Mouse (Mus musculus) liver (tissue): ENCODE data around the gene Rd3l.
A peak's percentile ranks its signal among the peaks of the same experiment; 100 is the strongest.
"Not testable (repeated sequence)": the region's sequence is repeated elsewhere in the genome, so short reads cannot be mapped to it uniquely, and the experiment has no call there.

Experiments used
- DNase-seq: peaks from one replicate; pipeline ENCODE4 v3.0.0-alpha.2; 2020; ENCODE audit warnings: mixed read lengths

Gene Rd3l

DNA sequence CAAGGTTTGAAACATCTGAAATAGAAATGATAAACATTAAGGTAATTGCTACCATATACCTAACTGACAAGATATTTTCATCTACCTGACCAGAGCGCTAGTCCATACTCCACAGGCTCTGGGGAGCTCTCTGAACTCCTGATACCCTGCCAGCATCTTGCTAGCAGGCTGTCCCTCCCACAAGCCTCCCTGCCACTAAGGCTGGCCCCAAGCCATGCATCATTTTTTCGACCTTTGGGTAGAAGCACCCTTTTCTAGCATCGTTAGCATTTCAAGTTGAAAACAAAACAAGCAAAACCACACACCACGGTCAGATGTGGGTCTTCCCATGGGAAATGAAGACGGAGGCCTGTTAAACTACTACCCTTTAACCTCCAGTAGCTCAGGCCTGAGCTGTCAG lies 17.8 kb downstream of the Rd3l start:
- DNase-seq = no peak

DNA sequence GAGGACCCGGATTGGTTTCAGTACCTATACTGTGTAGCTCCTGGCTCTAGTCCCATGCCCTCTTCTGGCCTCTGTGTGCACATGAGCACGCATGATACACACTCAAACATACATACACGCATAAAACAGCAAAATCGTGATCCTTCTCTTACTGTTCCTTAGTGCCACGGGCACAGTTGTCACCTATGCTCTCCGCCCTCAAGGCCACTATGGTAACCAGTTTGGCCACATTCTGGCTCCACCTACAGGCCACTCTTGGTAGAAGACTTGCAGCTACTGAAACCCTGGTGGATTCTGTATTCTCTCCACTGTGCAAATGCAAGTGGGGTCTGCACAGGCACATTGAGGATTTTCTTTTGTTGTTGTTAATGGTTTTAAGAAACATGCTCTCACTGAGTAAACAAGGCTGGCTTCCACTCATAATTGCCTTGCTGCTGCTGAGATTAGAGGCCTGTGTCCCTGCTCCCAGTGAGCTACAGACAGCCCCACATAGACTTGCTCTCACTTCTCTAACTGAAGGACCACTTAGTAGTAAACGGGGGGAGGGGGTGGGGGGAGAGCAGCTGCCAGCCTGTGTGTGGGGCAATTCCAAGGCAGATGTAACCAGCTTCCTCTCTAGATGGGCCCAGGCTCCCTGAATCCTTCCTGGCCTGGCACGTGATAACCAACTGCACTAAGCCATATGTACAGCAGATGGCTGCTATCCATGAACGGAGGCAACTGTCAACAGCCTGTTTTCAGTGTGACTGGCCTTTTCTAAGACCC lies 22.8 kb downstream of the Rd3l start:
- peak; percentile 77 for DNase-seq

DNA sequence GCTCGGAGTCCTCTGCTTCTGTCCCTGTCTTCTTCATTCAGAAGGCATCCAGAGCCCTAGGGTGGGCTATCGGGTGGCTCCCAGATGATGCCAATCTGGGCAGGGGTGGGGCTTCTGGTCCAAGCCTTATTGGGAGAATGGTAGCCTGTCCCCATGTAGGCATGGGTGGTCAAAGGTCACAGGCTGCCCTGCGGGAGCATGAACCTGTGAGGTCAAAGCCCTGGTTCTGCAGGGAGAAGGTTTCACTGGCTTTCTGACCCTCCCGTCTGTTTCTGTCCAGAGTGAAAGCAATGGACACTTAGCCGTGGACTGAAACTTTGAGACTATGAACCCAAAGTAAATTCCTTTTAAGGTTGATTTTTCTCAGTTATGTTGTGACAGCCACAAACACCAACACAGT lies 24.9 kb downstream of the Rd3l start:
- DNase-seq = no peak

DNA sequence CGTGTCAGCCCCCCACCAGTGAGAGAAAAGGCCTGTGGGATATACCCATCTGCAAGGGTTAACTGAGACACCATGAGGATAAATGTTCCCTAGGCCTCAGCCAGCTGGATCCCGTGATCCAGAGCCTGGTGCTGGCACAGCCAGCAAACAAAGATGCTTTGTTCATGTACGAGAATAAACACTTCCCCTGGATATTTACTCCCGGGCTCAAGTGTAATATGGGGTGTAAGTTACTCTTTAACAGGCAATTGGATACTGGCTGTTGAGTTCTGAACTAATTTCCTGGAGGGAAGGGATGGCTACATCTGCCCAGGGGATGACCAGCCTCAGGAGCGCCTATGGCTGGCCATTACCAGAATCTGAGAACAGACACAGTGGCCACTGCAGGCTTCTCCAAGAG lies 29.4 kb downstream of the Rd3l start:
- DNase-seq = no peak

DNA sequence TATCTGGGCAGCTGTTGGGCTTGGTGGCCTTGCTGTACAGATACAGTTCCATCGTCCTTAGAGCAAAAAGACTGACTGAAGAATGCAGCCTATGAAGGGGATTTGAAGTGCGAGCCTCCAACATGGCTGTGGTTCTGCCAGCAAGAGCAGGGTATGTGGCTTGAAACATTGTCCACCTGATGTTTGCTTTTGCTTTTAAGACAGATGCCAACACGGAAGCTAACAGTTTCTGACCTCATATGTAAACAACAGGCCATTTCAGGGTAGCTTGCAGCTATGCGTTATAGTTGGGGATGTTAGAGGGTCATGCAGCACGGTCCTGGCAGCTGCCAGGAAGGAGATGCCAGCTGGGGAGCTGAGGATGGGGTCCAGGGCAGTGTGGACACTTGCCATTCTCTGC lies 30.6 kb downstream of the Rd3l start:
- no peak for DNase-seq

DNA sequence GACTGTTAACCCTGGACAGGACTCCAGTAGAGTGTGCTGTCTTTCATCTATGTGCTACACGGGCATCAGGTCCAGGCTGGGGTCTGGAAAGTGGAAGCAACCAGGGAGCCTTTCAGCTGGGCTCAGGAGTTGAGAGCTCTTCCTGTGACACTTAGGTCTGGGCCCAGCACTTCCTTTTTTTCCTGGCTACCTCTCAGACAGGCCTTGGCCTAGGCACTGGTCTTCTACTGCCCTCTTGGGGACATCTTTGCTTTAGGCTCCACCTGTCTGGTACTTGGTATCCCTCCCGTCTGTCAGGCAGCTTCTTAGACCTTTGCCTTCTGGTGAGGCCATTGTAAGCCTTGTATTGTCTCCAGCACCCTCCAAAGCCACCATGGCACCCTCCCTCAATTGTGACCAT lies 34.4 kb downstream of the Rd3l start:
- DNase-seq = peak; percentile 64

DNA sequence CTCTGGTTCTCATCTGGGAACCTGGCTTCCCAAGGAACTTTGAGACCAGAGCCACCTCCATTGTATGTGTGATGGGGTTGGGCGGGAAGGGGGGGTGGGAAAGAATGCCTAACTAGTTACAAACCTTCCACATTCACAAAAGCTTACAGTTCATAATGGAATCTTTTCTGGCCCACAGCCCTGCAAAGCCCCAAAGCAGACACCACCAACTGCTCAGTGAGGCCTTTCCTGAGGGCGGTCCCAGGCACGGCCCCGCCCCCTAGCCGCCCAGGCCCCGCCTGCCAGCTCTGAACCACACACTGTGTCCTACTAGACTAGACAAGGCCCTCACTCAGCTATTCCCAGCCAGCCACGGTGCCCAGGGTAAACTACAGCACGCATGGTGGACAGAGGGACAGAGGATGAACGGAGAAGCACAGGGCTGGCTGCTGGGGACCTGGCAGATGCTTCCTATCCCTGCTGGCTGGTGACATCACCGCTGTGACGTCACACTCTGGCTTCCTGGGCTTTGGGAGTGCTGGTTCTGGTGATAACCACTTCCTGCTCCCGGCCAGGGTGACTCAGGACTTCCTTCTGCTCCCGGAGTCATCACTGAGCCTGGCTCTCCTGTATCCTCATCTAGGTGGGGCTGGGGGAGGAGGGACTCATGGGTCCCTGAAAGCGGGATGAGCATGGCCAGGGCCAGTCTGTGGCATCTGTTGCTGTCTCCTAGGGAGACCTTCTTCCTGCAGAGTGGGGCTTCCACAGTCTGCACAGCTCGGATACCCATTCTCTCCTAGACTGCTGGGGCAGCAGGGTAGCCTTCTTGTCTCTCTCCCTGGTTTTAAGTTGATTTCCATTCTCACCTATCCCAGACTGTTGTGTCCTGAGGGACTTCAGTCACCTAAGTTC lies 35.1 kb downstream of the Rd3l start:
- DNase-seq = not testable (repeated sequence)

DNA sequence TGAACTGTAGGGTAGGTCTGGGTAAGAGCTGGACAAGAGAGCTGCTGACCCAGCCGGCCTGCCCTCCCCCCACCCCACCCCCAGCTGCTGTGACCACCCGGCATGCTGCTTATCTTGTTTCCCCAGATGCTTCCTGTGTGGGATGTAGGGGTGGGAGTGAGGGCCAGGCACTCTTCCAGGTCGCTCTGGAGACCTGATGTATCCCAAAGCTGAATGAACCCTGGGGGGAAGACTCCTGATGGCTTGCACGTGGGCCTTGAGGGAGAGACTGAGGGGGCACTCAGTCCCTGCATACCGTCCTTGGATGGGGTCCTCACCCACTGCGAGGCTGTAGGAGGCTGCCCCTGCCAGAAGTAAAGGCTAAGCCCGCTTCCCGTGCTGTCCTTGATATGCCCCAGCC lies 36.0 kb downstream of the Rd3l start:
- peak; percentile 64 for DNase-seq

DNA sequence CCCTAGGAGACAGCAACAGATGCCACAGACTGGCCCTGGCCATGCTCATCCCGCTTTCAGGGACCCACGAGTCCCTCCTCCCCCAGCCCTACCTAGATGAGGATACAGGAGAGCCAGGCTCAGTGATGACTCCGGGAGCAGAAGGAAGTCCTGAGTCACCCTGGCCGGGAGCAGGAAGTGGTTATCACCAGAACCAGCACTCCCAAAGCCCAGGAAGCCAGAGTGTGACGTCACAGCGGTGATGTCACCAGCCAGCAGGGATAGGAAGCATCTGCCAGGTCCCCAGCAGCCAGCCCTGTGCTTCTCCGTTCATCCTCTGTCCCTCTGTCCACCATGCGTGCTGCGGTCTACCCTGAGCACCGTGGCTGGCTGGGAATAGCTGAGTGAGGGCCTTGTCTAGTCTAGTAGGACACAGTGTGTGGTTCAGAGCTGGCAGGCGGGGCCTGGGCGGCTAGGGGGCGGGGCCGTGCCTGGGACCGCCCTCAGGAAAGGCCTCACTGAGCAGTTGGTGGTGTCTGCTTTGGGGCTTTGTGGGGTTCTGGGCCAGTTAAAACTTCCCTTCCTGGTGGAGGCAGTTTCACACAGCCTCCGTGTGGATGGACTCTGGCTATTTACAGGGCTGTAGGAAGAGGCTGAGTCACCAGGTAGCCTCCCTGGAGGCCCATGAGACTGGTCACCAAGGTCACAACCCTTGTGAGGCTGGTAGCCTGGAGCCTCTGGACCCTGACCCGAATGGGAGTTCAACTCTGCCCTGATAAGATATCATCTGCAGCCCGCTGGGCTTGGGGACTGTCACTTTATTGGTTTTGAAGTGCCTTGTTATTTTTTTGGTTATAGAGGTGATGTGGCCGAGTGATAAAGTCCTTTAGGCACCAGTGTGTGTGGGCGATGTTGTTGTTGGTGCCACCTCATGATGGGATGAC lies 36.8 kb downstream of the Rd3l start:
- DNase-seq = peak; percentile 53

DNA sequence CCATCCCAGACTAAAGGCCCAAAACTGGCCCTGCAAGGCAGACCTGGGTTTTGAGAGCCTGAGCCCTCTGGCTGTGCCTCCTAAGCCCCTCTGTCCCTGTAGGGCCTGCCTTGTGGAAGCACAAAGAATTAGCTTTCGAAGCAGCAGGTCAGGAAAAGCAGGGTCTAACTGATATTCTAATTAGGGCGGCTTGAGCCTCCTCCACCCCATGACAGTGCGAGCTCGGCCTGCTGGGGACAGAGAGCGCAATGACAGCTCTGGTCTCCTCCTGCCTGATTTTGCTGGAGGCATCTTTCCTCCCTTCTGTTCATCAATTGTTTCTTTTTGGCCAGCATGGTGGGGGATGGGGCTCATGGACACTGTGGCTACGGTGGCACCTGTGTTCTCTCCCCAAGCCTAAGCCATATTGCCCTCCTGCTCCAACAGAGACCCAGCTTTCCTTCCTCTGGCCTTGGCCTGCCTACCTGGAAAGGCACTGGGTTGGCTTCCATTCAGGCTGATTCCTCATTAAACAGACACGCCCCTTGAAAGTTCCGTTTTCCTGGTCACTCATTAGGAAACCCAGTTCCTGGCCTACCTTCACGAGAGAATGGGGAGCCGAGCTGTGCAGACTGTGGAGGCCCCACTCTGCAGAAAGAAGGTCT lies 37.6 kb downstream of the Rd3l start:
- DNase-seq = peak; percentile 68

DNA sequence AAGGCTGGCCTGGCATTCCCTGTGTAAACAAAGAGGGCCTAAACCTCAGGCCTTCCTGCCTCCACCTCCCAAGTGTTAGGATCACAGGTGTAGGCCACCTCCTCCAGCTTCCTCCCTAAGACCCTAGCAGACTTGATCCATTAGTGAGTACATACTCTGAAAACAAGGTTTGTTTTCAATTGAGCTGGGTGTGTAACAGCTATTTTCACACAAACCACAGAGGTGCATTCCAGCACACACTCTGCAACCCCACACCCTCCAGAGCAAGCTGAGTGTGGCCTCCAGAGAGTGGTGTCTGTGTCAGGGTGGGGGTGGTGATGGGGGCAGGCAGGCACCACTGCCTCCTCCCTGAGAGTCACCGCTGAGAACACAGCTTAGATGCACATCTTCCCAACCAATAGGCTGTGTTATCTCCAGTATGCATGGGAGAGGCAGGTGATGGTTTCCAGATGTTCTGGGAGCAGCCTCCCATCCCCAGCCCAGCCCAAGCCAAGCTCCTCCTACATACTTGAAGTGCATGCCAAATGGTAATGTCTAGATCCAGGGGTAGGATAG lies 42.4 kb downstream of the Rd3l start:
- DNase-seq = peak; percentile 41

DNA sequence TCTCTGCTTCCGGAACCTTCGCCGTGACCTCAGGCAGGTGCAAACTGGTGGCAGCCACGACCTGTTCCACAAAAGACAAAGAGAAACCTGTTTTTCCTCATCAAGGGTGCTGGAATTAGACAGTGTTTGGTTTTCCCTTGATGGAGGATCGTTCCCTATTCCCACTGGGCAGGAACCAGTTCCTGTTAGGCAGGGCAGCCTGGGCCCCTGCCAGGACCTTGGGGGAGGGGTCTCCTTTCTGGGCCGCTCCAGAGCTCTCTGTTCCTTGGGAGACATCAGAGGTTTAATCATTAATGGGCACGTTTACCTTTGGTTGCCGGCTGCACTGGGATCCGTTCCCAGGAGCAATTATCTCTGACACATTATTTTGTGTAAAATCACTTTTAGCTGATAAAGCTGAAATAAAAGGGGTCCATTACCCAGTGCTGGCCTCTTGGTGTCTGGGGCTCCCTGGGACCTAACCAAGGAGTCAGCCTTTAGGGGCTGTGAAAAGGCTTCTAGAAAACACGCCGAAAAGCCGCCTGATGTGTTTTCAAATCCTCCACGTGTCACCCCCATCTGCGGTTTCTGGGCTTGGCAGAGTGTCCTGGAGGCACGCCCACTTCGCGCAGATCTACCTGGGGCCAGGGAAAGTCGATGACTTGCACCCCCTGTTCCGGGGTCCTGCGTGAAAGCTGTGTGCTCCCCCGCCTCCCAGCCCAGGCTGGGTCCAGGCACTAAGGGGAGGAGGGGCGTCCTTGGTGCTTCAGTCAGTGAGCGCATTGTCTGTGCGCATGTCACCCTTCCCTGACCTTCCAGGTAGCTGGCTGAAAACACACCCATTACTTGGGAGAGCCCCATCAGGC lies 44.2 kb downstream of the Rd3l start:
- peak; percentile 34 for DNase-seq

DNA sequence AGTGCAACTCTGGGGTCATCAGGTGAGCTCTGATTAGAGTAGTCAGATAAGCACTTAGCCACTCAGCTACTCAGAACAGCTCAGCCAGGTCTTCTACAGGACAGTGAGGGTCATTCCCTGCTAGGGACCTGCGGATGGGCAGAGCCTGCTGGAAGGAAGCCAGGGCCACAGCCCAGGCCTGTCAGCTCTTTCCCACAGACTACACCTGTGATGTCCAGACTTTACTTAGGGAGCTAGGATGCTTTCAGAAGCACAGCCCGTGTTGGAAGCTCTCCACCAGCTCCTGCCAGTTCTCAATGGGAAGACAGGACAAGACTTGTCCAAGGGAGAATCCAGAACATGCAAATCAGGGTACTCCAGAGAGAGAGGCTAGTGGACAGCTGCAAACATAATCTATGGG lies 47.1 kb downstream of the Rd3l start:
- no peak for DNase-seq

DNA sequence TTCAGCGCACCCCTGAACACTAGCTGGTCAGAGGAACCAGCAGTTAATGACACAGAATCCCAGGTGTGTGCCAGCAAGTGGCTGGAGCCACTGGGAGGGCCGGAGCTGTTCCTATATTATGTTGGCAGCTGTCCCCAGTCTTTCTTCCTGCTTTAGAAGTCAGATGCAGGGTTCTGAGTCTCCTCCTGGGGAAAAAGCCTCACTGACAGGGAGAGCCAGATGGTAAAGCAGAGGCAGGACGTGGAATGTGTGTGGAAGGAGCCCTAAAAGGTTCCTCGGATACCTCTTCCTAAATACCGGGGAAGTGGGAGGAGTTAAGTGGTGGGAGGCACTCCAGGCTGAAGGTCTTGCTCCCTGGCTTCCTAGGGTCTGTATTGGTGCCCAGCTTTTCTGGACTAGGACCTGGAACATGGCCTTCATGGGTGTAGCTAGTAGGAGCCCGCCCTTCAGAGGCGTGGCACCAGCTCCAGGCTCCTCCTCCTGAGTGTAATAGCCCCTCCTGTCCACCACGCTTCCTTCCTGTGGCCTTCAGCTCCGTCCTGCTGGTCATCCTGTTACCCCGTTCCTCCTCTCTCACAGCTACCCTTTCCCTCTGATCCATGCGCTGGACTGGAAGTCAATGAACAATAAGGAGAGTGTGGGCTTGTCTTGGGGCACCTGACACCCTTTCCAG lies 47.9 kb downstream of the Rd3l start:
- DNase-seq = peak; percentile 64

DNA sequence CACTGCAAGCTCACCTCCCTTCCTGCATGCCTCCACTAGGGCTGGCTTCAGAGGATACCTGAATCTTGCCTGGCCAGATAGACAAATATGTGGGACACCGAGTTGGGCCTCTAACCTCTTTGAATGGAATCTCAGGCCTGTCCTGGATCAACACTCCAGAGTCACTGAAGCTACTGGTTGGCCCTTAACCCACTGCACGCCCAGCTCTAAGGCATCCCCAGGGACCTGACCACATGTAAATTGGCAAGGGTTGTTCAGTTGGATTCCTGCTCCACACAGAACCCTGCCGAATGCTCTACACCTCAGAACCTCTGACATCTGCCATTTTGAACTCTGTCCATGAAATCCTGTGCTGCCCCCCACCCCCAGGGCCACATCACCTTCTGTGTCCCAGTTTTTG lies 48.6 kb downstream of the Rd3l start:
- DNase-seq = no peak

DNA sequence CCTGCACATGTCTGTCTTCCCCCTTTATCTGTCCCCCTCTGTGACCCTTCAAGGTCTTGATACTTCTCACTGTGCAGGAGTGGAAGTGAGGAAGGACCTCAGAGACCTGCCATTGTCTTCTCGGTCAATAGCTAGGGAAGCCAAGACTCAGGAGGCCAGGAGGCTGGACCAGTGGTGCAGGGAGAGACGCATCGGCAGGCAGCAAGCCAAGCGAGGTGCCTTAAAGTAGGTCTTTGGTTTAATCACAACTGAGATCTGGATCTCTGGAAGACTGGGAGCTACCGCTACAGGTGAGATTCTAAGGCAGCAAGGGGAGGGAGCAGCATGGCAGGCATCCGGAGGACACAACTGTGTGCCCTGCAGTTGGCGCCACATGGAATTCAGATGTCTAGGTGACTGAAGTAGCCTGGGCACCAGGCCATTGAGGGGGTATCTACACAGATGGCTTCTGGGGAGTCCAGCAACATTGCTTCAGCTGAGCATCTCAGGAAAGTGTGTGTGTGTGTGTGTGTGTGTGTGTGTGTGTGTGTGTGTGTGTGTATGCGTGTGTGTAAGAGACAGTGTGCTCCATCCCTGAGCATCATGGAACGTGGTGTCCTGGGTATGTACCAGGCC lies 49.6 kb downstream of the Rd3l start:
- no peak for DNase-seq
